Mouse (Mus musculus) CH12.LX (cell line): ENCODE data around the gene Trappc10. TPM values are rescaled to one million over a fixed set of nuclear protein-coding genes. Genes with fewer than 3 reads are reported as not detected.

Experiments
- DNase-seq: peaks from one replicate; pipeline ENCODE4 v3.0.0-alpha.2; 2013; ENCODE audit errors: extremely low read depth
- H3K27ac ChIP-seq: 2 replicates; pipeline ENCODE4 v1.5.1; 2012; ENCODE audit warnings: low read depth, mild to moderate bottlenecking, control low read depth, moderate library complexity; ENCODE audit not compliant: insufficient read depth
- H3K27me3 ChIP-seq: replicated peaks from 2 replicates; pipeline ENCODE3; 2012; ENCODE audit warnings: inconsistent platforms
- H3K36me3 ChIP-seq, 2 experiments: replicated peaks in 1 of 2; 2 replicates each; pipeline versions ENCODE3 to v1.6.1; 2012; ENCODE audit warnings: inconsistent platforms in 1 of 2, low read length in 1 of 2, mild to moderate bottlenecking in 1 of 2, mixed read lengths in 1 of 2, moderate library complexity in 1 of 2; ENCODE audit not compliant: control insufficient read depth in 1 of 2, insufficient read depth in 1 of 2
- H3K4me1 ChIP-seq, 2 experiments: 2 replicates each; pipeline ENCODE4 v1.6.1; 2012; ENCODE audit warnings: inconsistent platforms in 1 of 2, moderate library complexity in 1 of 2; ENCODE audit not compliant: insufficient read depth in 2 of 2, control insufficient read depth in 1 of 2
- H3K4me2 ChIP-seq: 2 replicates; pipeline ENCODE4 v1.6.1; 2012; ENCODE audit warnings: low read depth, mild to moderate bottlenecking, control low read depth; ENCODE audit not compliant: poor library complexity, insufficient read depth, severe bottlenecking
- H3K4me3 ChIP-seq, 3 experiments: fragments of 150-350 bp in 1 of 3; sonication (generic) in 1 of 3; replicated peaks in 1 of 3; 2 replicates each; pipeline versions ENCODE3 to v1.5.1; 2011 to 2012; ENCODE audit warnings: low read depth in 2 of 3, low read length in 2 of 3, mild to moderate bottlenecking in 2 of 3, moderate library complexity in 2 of 3, control low read depth in 1 of 3, improper control_type of control experiment in 1 of 3, inconsistent platforms in 1 of 3, mixed read lengths in 1 of 3; ENCODE audit not compliant: poor library complexity in 1 of 3
- H3K79me2 ChIP-seq: replicated peaks from 2 replicates; pipeline ENCODE4 v1.6.1; 2012; ENCODE audit warnings: mild to moderate bottlenecking, moderate library complexity; ENCODE audit not compliant: control insufficient read depth, poor library complexity, insufficient read depth, severe bottlenecking; ENCODE audit errors: extremely low read depth
- H3K9ac ChIP-seq: 2 replicates; pipeline ENCODE4 v1.6.1; 2012; ENCODE audit warnings: low read depth, mild to moderate bottlenecking, control low read depth, moderate library complexity; ENCODE audit not compliant: insufficient read depth
- H3K9me3 ChIP-seq: replicated peaks from 2 replicates; pipeline ENCODE3; 2012; ENCODE audit warnings: low read length, inconsistent platforms, mixed read lengths
- BHLHE40 ChIP-seq: IDR thresholded peaks from 2 replicates; pipeline ENCODE4 v1.6.1; 2011; ENCODE audit warnings: mild to moderate bottlenecking, low read depth, low read length, improper control_type of control experiment
- ELF1 ChIP-seq: IDR thresholded peaks from 2 replicates; pipeline ENCODE4 v1.6.1; 2014; ENCODE audit warnings: low read depth, mild to moderate bottlenecking, inconsistent platforms, low read length, improper control_type of control experiment
- GABPA ChIP-seq: IDR thresholded peaks from 2 replicates; pipeline ENCODE4 v1.6.1; 2012; ENCODE audit warnings: low read depth, low read length, improper control_type of control experiment, inconsistent platforms; ENCODE audit not compliant: insufficient replicate concordance
- HCFC1 ChIP-seq: IDR thresholded peaks from 2 replicates; pipeline ENCODE4 v1.6.1; 2012; ENCODE audit warnings: low read depth, mild to moderate bottlenecking, inconsistent platforms, low read length, improper control_type of control experiment
- JUN ChIP-seq: IDR thresholded peaks from 2 replicates; pipeline ENCODE4 v1.6.1; 2011; ENCODE audit warnings: low read depth, mild to moderate bottlenecking, low read length, improper control_type of control experiment, moderate library complexity; ENCODE audit not compliant: insufficient read depth
- KAT2A ChIP-seq: IDR thresholded peaks from 2 replicates; pipeline ENCODE4 v1.6.1; 2012; ENCODE audit warnings: low read length, improper control_type of control experiment, inconsistent platforms; ENCODE audit not compliant: insufficient replicate concordance
- MXI1 ChIP-seq: IDR thresholded peaks from 2 replicates; pipeline ENCODE4 v1.6.1; 2011; ENCODE audit warnings: mild to moderate bottlenecking, low read depth, low read length, improper control_type of control experiment
- NELFE ChIP-seq: IDR thresholded peaks from 2 replicates; pipeline ENCODE4 v1.6.1; 2011; ENCODE audit warnings: low read depth, low read length, improper control_type of control experiment
- POLR2AphosphoS2 ChIP-seq: IDR thresholded peaks from 2 replicates; pipeline ENCODE4 v1.6.1; 2011; ENCODE audit warnings: low read depth, low read length, improper control_type of control experiment
- SIN3A ChIP-seq: IDR thresholded peaks from 2 replicates; pipeline ENCODE4 v1.6.1; 2012; ENCODE audit warnings: low read length, improper control_type of control experiment, inconsistent platforms
- TCF12 ChIP-seq: IDR thresholded peaks from 2 replicates; pipeline ENCODE4 v1.6.1; 2014; ENCODE audit warnings: low read depth, mild to moderate bottlenecking, inconsistent platforms, low read length, improper control_type of control experiment
- USF1 ChIP-seq: IDR thresholded peaks from 2 replicates; pipeline ENCODE4 v1.6.1; 2014; ENCODE audit warnings: low read depth, mild to moderate bottlenecking, inconsistent platforms, low read length, improper control_type of control experiment
- ZKSCAN1 ChIP-seq: IDR thresholded peaks from 2 replicates; pipeline ENCODE4 v1.6.1; 2012; ENCODE audit warnings: low read depth, inconsistent platforms, low read length, improper control_type of control experiment, borderline replicate concordance
- ZMIZ1 ChIP-seq: IDR thresholded peaks from 2 replicates; pipeline ENCODE4 v1.6.1; 2012; ENCODE audit warnings: low read depth, mild to moderate bottlenecking, inconsistent platforms, low read length, improper control_type of control experiment
- ZNF384 ChIP-seq: IDR thresholded peaks from 2 replicates; pipeline ENCODE4 v1.6.1; 2012; ENCODE audit warnings: low read depth, low read length, improper control_type of control experiment, inconsistent platforms
- dilution Hi-C: fragments of 300-500 bp; cut with MboI; formaldehyde crosslinking; loops from 2 replicates; pipeline ENCODE4 v1.14.3; 2020; ENCODE audit warnings: low sequenced_read_pairs; ENCODE audit not compliant: extremely low pct_unique_long_range_greater_than_20kb, extremely low pct_ligation_motif_present
- in situ Hi-C: fragments of 300-500 bp; cut with MboI; formaldehyde crosslinking; loops from 3 replicates; pipeline ENCODE4 v1.14.3; 2019; ENCODE audit warnings: low sequenced_read_pairs, low pct_ligation_motif_present, low pct_unique_long_range_greater_than_20kb, mixed read lengths
- polyA plus RNA-seq: library from polyadenylated mRNA; unstranded; fragments of >175 nt; gene quantifications from 2 replicates; pipeline ENCODE4 v1.2.1, GENCODE M21; 2012; ENCODE audit warnings: low read depth; ENCODE audit not compliant: insufficient read length
- total RNA-seq, 2 experiments: library from RNA; depleted of rRNA; stranded (reverse); fragments of 300-350 nt in 1 of 2; fragments of >200 nt in 1 of 2; gene quantifications; 2 replicates each; pipeline ENCODE4 v1.2.3; 2012 to 2014

Trappc10 gene
- total and polyA plus RNA-seq, 3 experiments, result 22.1 to 26.7 (median 26.5) TPM

DNA sequence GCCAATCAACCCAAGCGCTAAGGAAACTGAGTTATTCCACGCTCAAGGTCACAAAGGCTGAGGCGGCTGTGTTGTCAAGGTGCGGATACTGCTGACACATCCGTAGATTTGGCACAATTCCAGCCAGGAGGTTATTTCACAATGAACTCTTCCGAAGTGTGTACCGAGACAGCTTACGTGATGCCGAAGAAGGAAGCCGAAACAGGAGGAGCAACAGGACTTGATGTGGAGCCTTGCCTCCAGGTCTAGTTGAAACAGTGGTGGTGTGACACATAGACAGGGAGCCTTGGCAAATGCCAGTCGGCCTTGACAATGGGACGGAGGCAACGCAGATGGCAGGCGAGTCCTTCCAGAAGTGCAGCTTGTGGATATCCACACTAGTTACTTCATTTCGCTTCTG, 86.4 kb downstream of the Trappc10 start:
- Histone ChIP-seq H3K9ac (no peak overlapping the region), H3K4me2 (no peak overlapping the region), H3K27ac (no peak overlapping the region)

DNA sequence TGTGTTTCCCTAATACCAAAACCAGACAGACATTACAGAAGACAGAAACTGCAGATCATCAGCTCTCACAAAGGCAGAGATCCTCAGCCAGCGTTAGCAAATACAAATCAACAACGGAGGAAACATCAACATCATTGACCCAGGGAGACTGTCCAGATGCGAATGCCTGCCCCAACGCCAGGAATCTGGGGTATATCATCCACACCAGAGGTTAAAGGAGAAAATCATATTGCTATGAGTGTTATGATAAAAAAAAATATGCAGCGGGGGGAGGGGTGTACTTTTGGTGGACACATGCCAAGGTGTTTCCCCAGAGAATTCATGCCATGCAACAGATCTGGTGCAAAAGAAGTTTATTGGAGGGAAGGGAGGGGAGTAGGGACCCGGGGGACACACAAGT, 87.5 kb downstream of the Trappc10 start:
- Histone ChIP-seq H3K4me1 (peaks cover 3 to 4% of the 10 kb centered on the region in 2 experiments; a peak in 1 of 4 replicates), H3K9me3 (peaks cover 3% of the 10 kb centered on the region), H3K4me3 (no peak overlapping the region), H3K27me3 (peaks cover under 1% of the 10 kb centered on the region), H3K79me2 (no peaks in the 10 kb centered on the region), H3K36me3 (peaks cover 0 to 21% of the 10 kb centered on the region in 2 experiments), H3K4me2 (no peak overlapping the region), H3K27ac (no peak overlapping the region), H3K9ac (no peak overlapping the region)
- in situ Hi-C loops (no loop called here), dilution Hi-C loops (no loop called here)
- DNase-seq, result no peak
- TF ChIP-seq ZNF384 (no peak), HCFC1 (no peak), USF1 (no peak), GABPA (no peak), SIN3A (no peak), POLR2AphosphoS2 (no peak), MXI1 (no peak)

More for the DNA sequence above, 86.4 kb downstream of the Trappc10 start:
- no peak for TF ChIP-seq KAT2A
- TF ChIP-seq TCF12, result no peak
- in situ Hi-C loops, result no loop called here
- dilution Hi-C loops, result no loop called here
- Histone ChIP-seq H3K79me2 (no peaks in the 10 kb centered on the region), H3K9me3 (peaks cover 3% of the 10 kb centered on the region), H3K27me3 (no peaks in the 10 kb centered on the region), H3K4me3 (no peak overlapping the region), H3K36me3 (peaks cover 8 to 32% of the 10 kb centered on the region in 2 experiments), H3K4me1 (peaks cover 3 to 4% of the 10 kb centered on the region in 2 experiments; a peak in 1 of 4 replicates)
- no peak for DNase-seq

DNA sequence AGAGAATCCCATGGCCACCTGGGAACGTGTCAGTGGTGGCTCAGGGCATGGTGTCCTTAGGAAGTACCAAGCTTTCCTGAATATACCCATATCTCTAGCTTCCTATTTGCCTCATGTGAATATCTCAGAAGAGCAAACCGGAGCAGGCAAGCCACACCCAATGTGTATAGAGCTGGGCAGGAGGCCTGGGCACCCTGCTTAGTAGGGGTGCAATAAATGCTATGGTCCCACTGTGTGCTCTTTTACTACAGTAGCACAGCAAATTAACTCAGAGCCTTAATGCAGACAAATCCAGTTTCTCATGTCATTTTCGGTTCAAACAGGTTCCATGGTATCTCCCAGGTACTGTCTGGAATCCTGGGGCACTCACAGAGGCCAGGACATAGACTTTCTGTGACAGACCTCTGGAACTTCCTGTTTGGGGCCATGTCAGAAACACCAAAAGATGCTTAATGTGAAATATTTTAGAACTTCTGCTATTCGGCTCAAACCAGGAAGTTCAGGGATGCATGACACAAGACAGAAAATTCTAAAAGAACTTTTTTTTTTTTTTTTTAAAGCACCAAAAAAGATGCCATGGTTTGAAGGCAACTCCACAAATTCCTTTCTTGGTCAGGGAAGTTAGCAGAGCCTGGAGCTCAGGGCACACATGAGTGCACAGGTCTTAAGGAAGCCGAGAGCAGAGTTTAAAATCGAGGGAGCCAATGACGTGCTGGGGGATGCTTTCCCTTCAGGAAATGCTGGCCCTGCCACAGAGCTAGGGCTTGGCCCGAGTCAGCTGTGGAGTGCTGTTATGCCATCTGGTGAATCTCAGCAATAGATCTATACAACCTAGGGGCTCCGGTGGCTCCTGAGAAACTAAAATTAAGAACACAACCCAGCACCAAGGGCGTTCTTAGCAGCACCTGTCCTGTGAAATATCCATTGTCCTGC, 95.3 kb downstream of the Trappc10 start:
- H3K4me3 ChIP-seq, result no peak overlapping the region
- DNase-seq, result peak; percentile 36
- no peak overlapping the region for H3K4me2 ChIP-seq
- H3K9me3 ChIP-seq, result peaks cover 3% of the 10 kb centered on the region
- no peaks in the 10 kb centered on the region for H3K79me2 ChIP-seq
- no peak overlapping the region for H3K9ac ChIP-seq
- peaks cover 0 to 19% of the 10 kb centered on the region in 2 experiments; a peak in 2 of 4 replicates for H3K4me1 ChIP-seq
- TF ChIP-seq NELFE (no peak), ZKSCAN1 (peak; percentile 66), ZMIZ1 (no peak), ELF1 (peak; percentile 34), ZNF384 (peak; percentile 37; the same call in 1 of the 2 replicates), JUN (no peak), USF1 (no peak), BHLHE40 (no peak)
- dilution Hi-C loops, result no loop called here
- no peak overlapping the region for H3K27ac ChIP-seq
- no peaks in the 10 kb centered on the region for H3K36me3 ChIP-seq
- in situ Hi-C loops, result loop anchor here (10.0 kb wide), 1 partner anchor 54 kb away; no protein-coding TSS in a partner anchor
- H3K27me3 ChIP-seq, result peaks cover 10% of the 10 kb centered on the region
